ENCODE assay signal across 8 mouse cellular contexts in the genomic region with DNA sequence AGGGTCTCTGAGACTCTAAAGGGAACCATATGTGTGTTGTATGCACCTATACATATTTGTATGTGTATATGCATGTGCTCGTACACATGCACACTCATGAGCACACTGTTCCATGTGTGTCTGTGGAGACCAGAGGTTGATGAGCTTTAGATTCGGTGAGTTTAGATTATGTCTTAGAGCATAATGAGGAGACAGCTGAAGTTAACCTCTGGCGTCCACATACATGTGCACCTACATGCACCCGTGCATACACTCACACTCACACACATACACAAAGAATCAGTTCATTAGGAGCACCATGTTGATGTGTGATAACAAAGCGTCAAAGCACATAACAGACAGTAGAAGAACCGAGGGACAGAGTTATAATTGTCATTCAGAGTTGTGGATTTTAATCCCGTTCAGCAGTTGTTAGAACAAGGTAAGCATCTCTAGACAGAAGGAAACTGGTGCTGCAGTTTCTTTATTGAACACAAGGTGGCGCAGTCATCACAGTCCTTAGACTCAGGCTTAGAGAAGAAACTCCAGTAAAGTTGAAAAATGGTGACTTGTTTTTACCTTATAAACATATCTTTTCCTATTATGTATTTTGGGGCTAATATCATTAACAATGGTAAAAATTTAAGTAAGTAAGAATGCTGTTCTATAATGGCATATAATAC. TPM values are rescaled to one million over a fixed set of nuclear protein-coding genes. Genes with fewer than 3 reads are reported as not detected.
DNase-seq lines count a peak whose midpoint lies in the region; ATAC-seq lines count a peak whose summit lies in the region.

No protein-coding gene starts in this region.

- no peak overlapping the region for H3K4me2 ChIP-seq in hindbrain, embryonic 15.5 days

- no peak overlapping the region for H3K9ac ChIP-seq in hindbrain, embryonic 15.5 days

- no peak overlapping the region for H3K27ac ChIP-seq in hindbrain, embryonic 15.5 days (replicated peaks)

- H3K36me3 ChIP-seq in hindbrain, embryonic 15.5 days, result peaks cover 4% of the 10 kb centered on the region; the same call in 1 of the 2 replicates

- no peaks in the 10 kb centered on the region for H3K9me3 ChIP-seq in hindbrain, embryonic 15.5 days

- no peaks in the 10 kb centered on the region for H3K27me3 ChIP-seq in hindbrain, embryonic 15.5 days

- H3K4me1 ChIP-seq in hindbrain, embryonic 15.5 days (replicated peaks), result peaks cover 13% of the 10 kb centered on the region

- WGBS in hindbrain, embryonic 15.5 days, result 48% methylated on average over 8 of the region's 8 CpGs

- peak; percentile 45 to 85 for DNase-seq in adrenal gland, adult (ENCODE audit: inconsistent age in 2 of 2, low spot score in 1 of 2)
- no peak for DNase-seq in adrenal gland, postnatal 4 days (ENCODE audit: low spot score in 2 of 2)
- DNase-seq in adrenal gland, postnatal 14 days, result peak; percentile 58
- peak; percentile 37 to 74 for DNase-seq in layer of hippocampus, postnatal 25 days (ENCODE audit: extremely low spot score in 1 of 2, low spot score in 1 of 2)
- DNase-seq in right cerebral cortex, postnatal 14 days, result peak; percentile 75

- ATAC-seq in erythroid progenitor cell, adult 5-6 weeks (replicated peaks; ENCODE audit: low FRiP score, poor library complexity, severe bottlenecking), result peak; percentile 73; the same call in 1 of the 2 replicates
- ATAC-seq in hindbrain, embryonic 15.5 days (ENCODE audit: low FRiP score, low read depth), result peak; percentile 73
- ATAC-seq in megakaryocyte, adult 5-6 weeks (ENCODE audit: poor library complexity, severe bottlenecking), result peak; percentile 64

- H3K4me3 ChIP-seq in hindbrain, embryonic 15.5 days, result no peak overlapping the region

RNA-seq across cellular contexts. Expression of a gene that starts 5.7 kb away (rescaled TPM):
- 10 to 100 TPM; 40.9 to 41.4 TPM for total RNA-seq in adrenal gland, postnatal 4 days (2021)
- 34.5 and 39.0 TPM in 2 replicates for total RNA-seq in adrenal gland, postnatal 14 days (2021)
- 60.5 and 65.4 TPM in 2 replicates for total RNA-seq in erythroid progenitor cell, adult 5-6 weeks (2015; ENCODE audit: low replicate concordance)
- total RNA-seq in erythroid progenitor cell, adult 5-6 weeks (2017; ENCODE audit: low replicate concordance), result 29.8 and 41.5 TPM in 2 replicates
- 58.6 and 60.1 TPM in 2 replicates for polyA plus RNA-seq in hindbrain, embryonic 15.5 days (2015; fragmentation: Nextera tagmentation; extraction: Ambion mirVana)
- 10 to 100 TPM; 34.3 to 34.5 TPM for total RNA-seq in layer of hippocampus, postnatal 25 days (2021)
- 189 and 205 TPM in 2 replicates for total RNA-seq in megakaryocyte, adult 5-6 weeks (2015)
- 163 and 177 TPM in 2 replicates for total RNA-seq in megakaryocyte, adult 5-6 weeks (2017)

RNA-seq across cellular contexts. Expression of a gene that starts 12.2 kb away (rescaled TPM):
- 1 to 10 TPM; 1.4 to 2.2 TPM for total RNA-seq in adrenal gland, postnatal 4 days (2021)
- total RNA-seq in adrenal gland, postnatal 14 days (2021), result 2.1 TPM in 1 of 2 replicates, not detected in the other
- not detected in 2 replicates for total RNA-seq in erythroid progenitor cell, adult 5-6 weeks (2015; ENCODE audit: low replicate concordance)
- total RNA-seq in erythroid progenitor cell, adult 5-6 weeks (2017; ENCODE audit: low replicate concordance), result not detected in 2 replicates
- 8.5 and 8.6 TPM in 2 replicates for polyA plus RNA-seq in hindbrain, embryonic 15.5 days (2015; fragmentation: Nextera tagmentation; extraction: Ambion mirVana)
- total RNA-seq in layer of hippocampus, postnatal 25 days (2021), result 10 to 100 TPM; 10.7 TPM
- total RNA-seq in megakaryocyte, adult 5-6 weeks (2015), result not detected in 2 replicates
- total RNA-seq in megakaryocyte, adult 5-6 weeks (2017), result not detected in 2 replicates

Comparison
In these comparisons a context has a peak if more than half of its experiments do, and no peak if none do; other contexts are left out.
1. DNase-seq: peak in adrenal gland, adult (2 of 2), adrenal gland, postnatal 14 days (single experiment), layer of hippocampus, postnatal 25 days (2 of 2) and right cerebral cortex, postnatal 14 days (single experiment); none in adrenal gland, postnatal 4 days (0 of 2).
2. Peak in every context shown above with its lines, with median percentiles within 50 percentile points of each other: ATAC-seq.